Mouse (Mus musculus) embryonic fibroblast, embryonic 13.5 days (primary cell): ENCODE results near the gene Lrp4.

Experiments
- CTCF ChIP-seq: IDR thresholded peaks from 2 replicates; pipeline ENCODE4 v1.5.1; 2011; ENCODE audit warnings: mild to moderate bottlenecking, control low read depth, low read length, moderate library complexity, borderline replicate concordance; ENCODE audit not compliant: insufficient read depth
- POLR2A ChIP-seq: IDR thresholded peaks from 2 replicates; pipeline ENCODE4 v1.6.1; 2011; ENCODE audit warnings: low read depth, mild to moderate bottlenecking, control low read depth, low read length, moderate library complexity

DNA sequence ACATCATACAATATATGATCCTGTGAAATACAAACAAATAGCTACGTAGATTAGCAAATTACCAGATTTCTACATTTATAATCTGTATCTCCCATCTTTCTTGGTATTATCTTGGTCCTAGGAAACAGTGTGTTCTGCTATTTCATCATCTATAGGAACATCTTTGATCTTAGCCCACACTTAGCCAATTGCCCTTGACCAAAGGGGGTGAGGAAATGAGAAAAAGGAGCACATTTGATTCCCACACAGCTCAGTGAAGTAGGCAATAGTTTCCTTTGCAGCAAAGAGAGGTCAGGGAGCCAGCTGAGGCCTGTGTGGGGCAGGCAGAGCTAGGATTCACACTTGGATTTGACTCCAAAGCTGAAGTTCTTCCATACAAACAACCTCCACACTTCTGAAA, 31.0 kb upstream of the Lrp4 start:
- TF ChIP-seq CTCF (no peak), POLR2A (no peak)
